Comparison of ENCODE assay signal across 8 mouse cellular contexts in the genomic region with DNA sequence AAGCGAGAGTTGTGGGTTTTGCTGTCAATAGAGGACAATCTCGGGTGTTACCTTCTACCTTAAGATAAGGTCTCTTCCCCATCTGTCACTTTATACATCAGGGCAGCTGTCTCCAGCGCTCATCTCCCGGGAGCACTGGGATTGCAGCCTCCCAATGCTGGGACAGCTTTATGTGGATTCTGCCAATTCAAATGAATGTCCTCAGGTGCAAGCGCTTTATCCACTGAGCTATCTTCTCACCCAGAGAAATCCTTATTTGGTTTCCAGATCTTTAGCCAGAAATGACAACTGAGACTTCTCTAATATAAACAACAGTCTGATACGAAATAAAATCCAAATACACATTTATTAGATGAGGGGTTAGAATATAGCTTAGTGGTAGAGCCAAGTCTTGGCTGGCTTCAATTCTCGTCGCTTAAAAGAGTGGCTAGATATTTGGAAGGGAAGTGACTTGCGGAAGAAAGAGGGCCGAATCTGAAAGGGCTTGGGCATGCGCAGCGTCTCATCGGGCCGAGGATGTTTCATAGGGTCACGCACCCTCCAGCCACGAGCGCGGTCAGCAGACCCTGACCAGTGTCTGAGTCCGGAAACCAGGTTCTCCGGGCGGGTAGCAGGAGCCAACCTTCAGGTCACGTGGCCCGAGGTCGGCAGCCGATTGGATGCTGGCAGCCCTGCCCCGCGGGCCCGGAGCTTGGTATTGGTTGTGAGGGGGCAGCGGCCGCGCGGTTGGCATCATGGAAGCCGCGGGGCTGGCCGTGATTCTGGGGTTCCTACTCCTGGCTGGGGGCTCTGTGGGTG. TPM values are rescaled to one million over a fixed set of nuclear protein-coding genes. Genes with fewer than 3 reads are reported as not detected.
DNase-seq lines count a peak whose midpoint lies in the region; ATAC-seq and TF ChIP-seq lines count a peak whose summit lies in the region.

TSS of gene Naglu (plus strand) at position 622 of the 798 bp plus-strand sequence.

- no peaks in the 10 kb centered on the region for H3K79me3 ChIP-seq in C2C12 (ENCODE audit: low read depth)

- H3K36me3 ChIP-seq in C2C12 (ENCODE audit: control insufficient read depth, insufficient read depth), result no peaks in the 10 kb centered on the region
- peaks cover 3% of the 10 kb centered on the region; the same call in 1 of the 2 replicates for H3K36me3 ChIP-seq in heart, embryonic 10.5 days
- no peaks in the 10 kb centered on the region for H3K36me3 ChIP-seq in kidney, embryonic 15.5 days
- H3K36me3 ChIP-seq in limb, embryonic 15.5 days, result no peaks in the 10 kb centered on the region
- H3K36me3 ChIP-seq in midbrain, postnatal 0 days (ENCODE audit: insufficient read depth, low read length), result 0 out of 2 replicates have a peak, but pooled peaks cover 4% of the 10 kb centered on the region

- H3K27me3 ChIP-seq in C2C12 (ENCODE audit: control insufficient read depth, insufficient read depth, insufficient read length), result no peaks in the 10 kb centered on the region
- H3K27me3 ChIP-seq in heart, embryonic 10.5 days (ENCODE audit: insufficient read depth, poor library complexity, severe bottlenecking), result peaks cover 31% of the 10 kb centered on the region
- H3K27me3 ChIP-seq in kidney, embryonic 15.5 days, result peaks cover 13% of the 10 kb centered on the region; the same call in 1 of the 2 replicates
- peaks cover 18% of the 10 kb centered on the region for H3K27me3 ChIP-seq in limb, embryonic 15.5 days
- no peaks in the 10 kb centered on the region for H3K27me3 ChIP-seq in midbrain, postnatal 0 days (ENCODE audit: insufficient read depth, low read length)

- peak; percentile 96 for DNase-seq in brain, embryonic 14.5 days (ENCODE audit: low read depth)
- DNase-seq in heart, embryonic 10.5 days (ENCODE audit: low spot score), result peak; percentile 97
- peak; percentile 96 for DNase-seq in midbrain, postnatal 0 days (ENCODE audit: low spot score)
- DNase-seq in spleen, postnatal 10 days (ENCODE audit: low spot score in 2 of 2), result peak; percentile 91 to 97

- H3K27ac ChIP-seq in heart, embryonic 10.5 days, result peak within 1 kb of the TSS; percentile 91
- peak within 1 kb of the TSS; percentile 5; the same call in 1 of the 2 replicates for H3K27ac ChIP-seq in kidney, embryonic 15.5 days
- 0 out of 2 replicates have a peak within 1 kb of the TSS, but pooled peaks have one; percentile 24 for H3K27ac ChIP-seq in limb, embryonic 15.5 days
- H3K27ac ChIP-seq in midbrain, postnatal 0 days (ENCODE audit: low read depth, low read length), result peak within 1 kb of the TSS; percentile 77

- H3K4me2 ChIP-seq in kidney, embryonic 15.5 days, result peak within 1 kb of the TSS; percentile 98
- H3K4me2 ChIP-seq in limb, embryonic 15.5 days, result peak within 1 kb of the TSS; percentile 98
- H3K4me2 ChIP-seq in midbrain, postnatal 0 days (ENCODE audit: low read depth, low read length, poor library complexity, severe bottlenecking), result peak within 1 kb of the TSS; percentile 98

- H3K79me2 ChIP-seq in C2C12 (ENCODE audit: control insufficient read depth, insufficient read depth), result no peaks in the 10 kb centered on the region

- peak; percentile 73; the same call in 1 of the 2 replicates for TF ChIP-seq POLR2A in brain, embryonic 14.5 days (IDR thresholded peaks at IDR 0.05; ENCODE audit: borderline replicate concordance, extremely low read depth, insufficient read depth, insufficient read length, poor library complexity, severe bottlenecking)

- no peak for TF ChIP-seq CTCF in C2C12 (IDR thresholded peaks at IDR 0.05; ENCODE audit: control insufficient read depth, insufficient read depth, insufficient read length)
- TF ChIP-seq CTCF in brain, embryonic 14.5 days (IDR thresholded peaks at IDR 0.05; ENCODE audit: borderline replicate concordance, extremely low read depth, insufficient read depth, insufficient read length), result no peak
- TF ChIP-seq CTCF in midbrain, postnatal 0 days (IDR thresholded peaks at IDR 0.05), result no peak

- peak within 1 kb of the TSS; percentile 74 for H3K9ac ChIP-seq in kidney, embryonic 15.5 days
- H3K9ac ChIP-seq in limb, embryonic 15.5 days, result peak within 1 kb of the TSS; percentile 59
- H3K9ac ChIP-seq in midbrain, postnatal 0 days (replicated peaks; ENCODE audit: low read length, poor library complexity, severe bottlenecking), result peak within 1 kb of the TSS; percentile 78

- H3K4me1 ChIP-seq in heart, embryonic 10.5 days, result peaks cover 36% of the 10 kb centered on the region
- peaks cover 29% of the 10 kb centered on the region for H3K4me1 ChIP-seq in kidney, embryonic 15.5 days
- H3K4me1 ChIP-seq in limb, embryonic 15.5 days, result peaks cover 28% of the 10 kb centered on the region
- peaks cover 6% of the 10 kb centered on the region for H3K4me1 ChIP-seq in midbrain, postnatal 0 days (ENCODE audit: insufficient read depth, low read length)

- H3K9me3 ChIP-seq in heart, embryonic 10.5 days, result no peaks in the 10 kb centered on the region
- H3K9me3 ChIP-seq in kidney, embryonic 15.5 days (replicated peaks), result no peaks in the 10 kb centered on the region
- no peaks in the 10 kb centered on the region for H3K9me3 ChIP-seq in limb, embryonic 15.5 days
- no peaks in the 10 kb centered on the region for H3K9me3 ChIP-seq in midbrain, postnatal 0 days (ENCODE audit: low read length)

- peak within 1 kb of the TSS; percentile 72 for H3ac ChIP-seq in C2C12 (ENCODE audit: control insufficient read depth, insufficient read length, low read depth)

- ATAC-seq in erythroblast, adult 5-6 weeks (replicated peaks; ENCODE audit: low FRiP score, poor library complexity, severe bottlenecking), result peak; percentile 90
- ATAC-seq in kidney, embryonic 15.5 days (replicated peaks; ENCODE audit: low FRiP score), result peak; percentile 90
- peak; percentile 73 for ATAC-seq in limb, embryonic 15.5 days (ENCODE audit: insufficient number of reproducible peaks, low FRiP score, low TSS enrichment, low read depth)
- ATAC-seq in midbrain, postnatal 0 days (ENCODE audit: low FRiP score), result peak; percentile 77

- WGBS in heart, embryonic 10.5 days, result 3% methylated on average over 35 of the region's 35 CpGs
- 4% methylated on average over 35 of the region's 35 CpGs for WGBS in kidney, embryonic 15.5 days
- 4% methylated on average over 35 of the region's 35 CpGs for WGBS in limb, embryonic 15.5 days
- WGBS in midbrain, postnatal 0 days, result 4% methylated on average over 35 of the region's 35 CpGs

- peak within 1 kb of the TSS; percentile 60 for H3K4me3 ChIP-seq in C2C12 (ENCODE audit: insufficient read depth, poor library complexity, severe bottlenecking)
- peak within 1 kb of the TSS; percentile 93 for H3K4me3 ChIP-seq in heart, embryonic 10.5 days
- peak within 1 kb of the TSS; percentile 68 for H3K4me3 ChIP-seq in kidney, embryonic 15.5 days (replicated peaks)
- H3K4me3 ChIP-seq in limb, embryonic 15.5 days, result peak within 1 kb of the TSS; percentile 72
- H3K4me3 ChIP-seq in midbrain, postnatal 0 days (ENCODE audit: low read depth, low read length), result peak within 1 kb of the TSS; percentile 80

TF ChIP-seq in C2C12, 6 proteins besides CTCF, POLR2A, EP300 and RAD21:
- no peak for TF ChIP-seq MYOG (IDR thresholded peaks at IDR 0.05; ENCODE audit: control insufficient read depth, extremely low read depth, insufficient read length)
- no peak for TF ChIP-seq FOSL1 (IDR thresholded peaks at IDR 0.05; ENCODE audit: insufficient read depth, low read length, poor library complexity, severe bottlenecking)
- no peak for TF ChIP-seq MYOD1 (IDR thresholded peaks at IDR 0.05; ENCODE audit: control insufficient read depth, insufficient read length, low read depth)
- TF ChIP-seq CEBPB (IDR thresholded peaks at IDR 0.05; ENCODE audit: low read depth), result no peak
- TF ChIP-seq MAX (IDR thresholded peaks at IDR 0.05), result peak; percentile 83
- peak; percentile 97 for TF ChIP-seq USF1 (IDR thresholded peaks at IDR 0.05; ENCODE audit: low read depth)
TF ChIP-seq in C2C12: peak in this region for 2.

RNA-seq across cellular contexts. Expression of gene Naglu, which starts in this region (rescaled TPM):
- 7.3 TPM for polyA plus RNA-seq in C2C12 (2012; fragmentation: generic; extraction: Trizol)
- polyA plus RNA-seq in brain, embryonic 14.5 days (2012; rRNA removed), result 11.9 and 12.5 TPM in 2 replicates
- total RNA-seq in erythroblast, adult 5-6 weeks (2015; ENCODE audit: low replicate concordance), result 3.1 and 3.7 TPM in 2 replicates
- total RNA-seq in erythroblast, adult 5-6 weeks (2017; ENCODE audit: low replicate concordance), result 2.0 and 2.8 TPM in 2 replicates
- 13.9 and 15.8 TPM in 2 replicates for polyA plus RNA-seq in heart, embryonic 10.5 days (2016; fragmentation: Nextera tagmentation; extraction: Ambion mirVana)
- 16.8 TPM in 2 replicates for polyA plus RNA-seq in kidney, embryonic 15.5 days (2015; fragmentation: Nextera tagmentation; extraction: Ambion mirVana)
- polyA plus RNA-seq in limb, embryonic 15.5 days (2015; fragmentation: Nextera tagmentation; extraction: Ambion mirVana), result 12.7 and 16.4 TPM in 2 replicates
- total RNA-seq in midbrain, postnatal 0 days (2014; rRNA removed), result 20.9 and 22.2 TPM in 2 replicates
- 16.0 and 16.6 TPM in 2 replicates for polyA plus RNA-seq in midbrain, postnatal 0 days (2015; fragmentation: Nextera tagmentation; extraction: Ambion mirVana)

Comparison
In these comparisons a context has a peak if more than half of its experiments do, and no peak if none do; other contexts are left out.
1. Peak in every context shown above with its lines: DNase-seq, ATAC-seq, H3K4me3 ChIP-seq and H3K27ac ChIP-seq.
2. H3K27ac ChIP-seq: peak in every context shown above with its lines; median percentile 91 in heart, embryonic 10.5 days; 77 in midbrain, postnatal 0 days; 24 in limb, embryonic 15.5 days; 5 in kidney, embryonic 15.5 days.